Mouse (Mus musculus): ENCODE results near the gene Tysnd1. TPM values are rescaled to one million over a fixed set of nuclear protein-coding genes. Genes with fewer than 3 reads are reported as not detected.

Tysnd1 gene
- polyA plus RNA-seq, 1 experiment from 2014 or later, result 14.5 TPM

DNA sequence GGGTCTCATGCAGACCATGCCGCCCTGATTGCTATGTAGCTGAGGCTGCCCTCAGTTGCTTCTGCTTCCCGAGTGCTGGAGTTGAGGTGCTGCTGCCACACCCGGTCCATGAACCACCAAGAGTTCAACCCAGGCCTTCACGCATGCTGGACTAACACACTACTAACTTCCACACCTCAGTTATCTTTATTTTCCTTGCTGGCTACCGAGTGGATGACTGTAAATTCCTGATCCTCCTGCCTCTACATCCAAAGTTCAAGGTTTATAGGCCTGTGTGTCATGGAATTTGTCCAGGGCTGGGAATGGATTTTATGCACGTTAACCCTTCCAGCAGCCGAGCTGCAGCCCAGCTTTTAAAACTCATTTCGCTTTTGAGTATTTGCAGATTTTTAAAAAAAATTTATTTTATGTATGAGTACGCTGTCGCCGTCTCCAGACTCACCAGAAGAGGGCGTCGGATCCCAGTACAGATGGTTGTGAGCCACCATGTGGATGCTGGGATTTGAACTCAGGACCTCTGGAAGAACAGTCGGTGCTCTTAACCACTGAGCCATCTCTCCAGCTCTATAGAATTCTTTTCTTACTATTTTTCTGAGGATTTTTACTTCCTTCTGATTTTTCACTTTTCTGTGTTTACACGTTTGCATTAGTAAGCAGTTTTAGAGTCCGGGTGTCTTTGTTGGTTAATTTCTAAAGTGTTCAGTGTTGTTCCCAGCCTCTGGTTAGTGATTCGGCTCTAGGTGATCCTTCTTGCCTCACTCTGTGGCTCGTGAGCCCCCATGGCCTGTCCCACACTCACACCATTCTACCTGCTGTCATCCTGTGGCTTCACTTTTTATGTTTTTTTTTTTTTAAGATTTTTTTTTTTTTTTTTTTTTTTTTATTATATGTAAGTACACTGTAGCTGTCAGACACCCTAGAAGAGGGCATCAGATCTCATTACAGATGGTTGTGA, 38.1 kb upstream of the Tysnd1 start:
- whole genome bisulfite sequencing, result 84% methylated on average over 18 of the region's 18 CpGs
- ATAC-seq (ENCODE audit: insufficient read depth, low FRiP score), result no peak
- no peak overlapping the region for H3K4me2 ChIP-seq (ENCODE audit: low read depth, low read length)

DNA sequence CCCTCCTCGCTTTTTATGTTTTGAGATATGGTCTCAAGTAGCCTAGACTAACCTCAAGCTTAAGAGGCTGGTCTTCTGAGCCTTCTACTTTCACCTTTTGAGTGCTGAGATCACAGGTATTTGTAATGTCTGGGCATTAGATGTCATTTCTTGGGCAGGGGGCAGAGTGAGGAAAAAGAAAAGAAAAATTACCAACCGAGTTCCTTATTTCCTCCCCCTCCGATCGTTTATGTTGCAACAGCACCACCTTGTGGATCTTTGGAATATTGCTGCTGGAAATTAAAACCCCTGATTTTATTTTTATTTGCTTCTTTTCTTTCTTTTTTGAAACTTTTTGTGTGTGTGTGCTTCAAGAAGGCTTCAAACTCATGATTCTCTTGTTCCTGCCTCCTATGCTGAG, 37.3 kb upstream of the Tysnd1 start:
- no peaks in the 10 kb centered on the region for H3K4me1 ChIP-seq (ENCODE audit: control insufficient read depth, insufficient read depth, low read length)
- H3K9ac ChIP-seq (ENCODE audit: low read length), result no peak overlapping the region
- no peak for ATAC-seq (ENCODE audit: insufficient read depth, low FRiP score)
- H3K4me3 ChIP-seq (replicated peaks; ENCODE audit: low read length), result no peak overlapping the region
- H3K27me3 ChIP-seq (ENCODE audit: control insufficient read depth, insufficient read depth, low read length), result no peaks in the 10 kb centered on the region
- H3K9me3 ChIP-seq (replicated peaks; ENCODE audit: control insufficient read depth, low read length), result no peaks in the 10 kb centered on the region
- 24% methylated on average over 4 of the region's 4 CpGs for WGBS
- no peak overlapping the region for H3K4me2 ChIP-seq (ENCODE audit: low read depth, low read length)
- peaks cover 7% of the 10 kb centered on the region; the same call in 1 of the 2 replicates for H3K36me3 ChIP-seq (ENCODE audit: control insufficient read depth, insufficient read depth, low read length)
- no peak overlapping the region for H3K27ac ChIP-seq (ENCODE audit: low read length)

More for the DNA sequence above, 38.1 kb upstream of the Tysnd1 start:
- no peaks in the 10 kb centered on the region for H3K9me3 ChIP-seq (replicated peaks; ENCODE audit: control insufficient read depth, low read length)
- H3K27me3 ChIP-seq (ENCODE audit: control insufficient read depth, insufficient read depth, low read length), result no peaks in the 10 kb centered on the region
- H3K4me3 ChIP-seq (replicated peaks; ENCODE audit: low read length), result no peak overlapping the region
- no peak overlapping the region for H3K9ac ChIP-seq (ENCODE audit: low read length)
- no peaks in the 10 kb centered on the region for H3K4me1 ChIP-seq (ENCODE audit: control insufficient read depth, insufficient read depth, low read length)
- peaks cover 5% of the 10 kb centered on the region; the same call in 1 of the 2 replicates for H3K36me3 ChIP-seq (ENCODE audit: control insufficient read depth, insufficient read depth, low read length)
- no peak overlapping the region for H3K27ac ChIP-seq (ENCODE audit: low read length)

- no peaks in the 10 kb centered on the region for H3K9me3 ChIP-seq (replicated peaks; ENCODE audit: control insufficient read depth, low read length)
- H3K27ac ChIP-seq (ENCODE audit: low read length), result no peak overlapping the region
- ATAC-seq (ENCODE audit: insufficient read depth, low FRiP score), result no peak
Observed at GRCm38 (mm10) chr10:61661887-61662286, 33.4 kb upstream of the Tysnd1 start.

DNA sequence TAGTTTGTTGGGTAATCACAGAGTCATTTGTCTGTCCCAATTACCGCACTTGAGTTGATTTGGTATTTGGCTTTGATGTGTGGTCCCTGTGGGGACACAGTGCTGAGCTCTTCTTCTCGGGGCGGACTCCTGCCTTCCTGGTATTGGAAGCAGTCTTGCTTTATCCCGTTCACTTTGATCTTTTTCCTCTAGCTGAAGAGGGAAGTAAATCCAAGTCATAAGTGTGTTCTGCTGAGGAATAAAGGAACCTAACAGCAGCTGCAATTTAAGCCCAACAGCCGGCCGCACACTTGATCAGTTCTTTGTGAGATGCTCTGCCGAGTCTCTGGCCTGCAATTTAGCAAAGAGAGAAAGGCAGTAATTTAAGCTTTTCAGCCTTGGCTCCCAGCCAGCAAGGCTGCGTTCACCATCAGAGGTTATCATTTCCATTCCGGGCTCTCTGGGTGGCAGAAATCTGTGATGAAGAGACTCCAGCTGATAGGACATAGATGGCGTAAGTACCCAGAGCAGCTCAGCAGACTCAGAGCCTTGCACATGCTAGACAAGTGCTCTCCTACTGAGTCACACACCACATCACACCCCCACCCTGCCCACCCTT, 32.8 kb upstream of the Tysnd1 start:
- Histone ChIP-seq H3K9ac (ENCODE audit: low read length) (no peak overlapping the region), H3K27me3 (ENCODE audit: control insufficient read depth, insufficient read depth, low read length) (no peaks in the 10 kb centered on the region), H3K4me3 (replicated peaks; ENCODE audit: low read length) (no peak overlapping the region), H3K4me2 (ENCODE audit: low read depth, low read length) (no peak overlapping the region), H3K36me3 (ENCODE audit: control insufficient read depth, insufficient read depth, low read length) (peaks cover 10% of the 10 kb centered on the region), H3K4me1 (ENCODE audit: control insufficient read depth, insufficient read depth, low read length) (no peaks in the 10 kb centered on the region), H3K27ac (ENCODE audit: low read length) (no peak overlapping the region; the same call in 1 of the 2 replicates), H3K9me3 (replicated peaks; ENCODE audit: control insufficient read depth, low read length) (no peaks in the 10 kb centered on the region)
- WGBS, result 74% methylated on average over 10 of the region's 10 CpGs
- ATAC-seq (ENCODE audit: insufficient read depth, low FRiP score), result no peak

More at GRCm38 (mm10) chr10:61661887-61662286, 33.4 kb upstream of the Tysnd1 start:
- Histone ChIP-seq H3K27me3 (ENCODE audit: control insufficient read depth, insufficient read depth, low read length) (no peaks in the 10 kb centered on the region), H3K36me3 (ENCODE audit: control insufficient read depth, insufficient read depth, low read length) (peaks cover 8% of the 10 kb centered on the region), H3K4me3 (replicated peaks; ENCODE audit: low read length) (no peak overlapping the region), H3K9ac (ENCODE audit: low read length) (no peak overlapping the region), H3K4me2 (ENCODE audit: low read depth, low read length) (no peak overlapping the region), H3K4me1 (ENCODE audit: control insufficient read depth, insufficient read depth, low read length) (no peaks in the 10 kb centered on the region)
- 68% methylated on average over 8 of the region's 8 CpGs for WGBS

GRCm38 (mm10) chr10:61665111-61665510, 30.2 kb upstream of the Tysnd1 start:
- WGBS, result 93% methylated on average over 10 of the region's 10 CpGs
- H3K4me3 ChIP-seq (replicated peaks; ENCODE audit: low read length), result no peak overlapping the region
- H3K4me1 ChIP-seq (ENCODE audit: control insufficient read depth, insufficient read depth, low read length), result no peaks in the 10 kb centered on the region
- no peak overlapping the region for H3K4me2 ChIP-seq (ENCODE audit: low read depth, low read length)
- H3K9me3 ChIP-seq (replicated peaks; ENCODE audit: control insufficient read depth, low read length), result no peaks in the 10 kb centered on the region
- peaks cover 11% of the 10 kb centered on the region for H3K36me3 ChIP-seq (ENCODE audit: control insufficient read depth, insufficient read depth, low read length)
- no peak overlapping the region for H3K27ac ChIP-seq (ENCODE audit: low read length)
- no peaks in the 10 kb centered on the region for H3K27me3 ChIP-seq (ENCODE audit: control insufficient read depth, insufficient read depth, low read length)
- H3K9ac ChIP-seq (ENCODE audit: low read length), result no peak overlapping the region
- no peak for ATAC-seq (ENCODE audit: insufficient read depth, low FRiP score)

DNA sequence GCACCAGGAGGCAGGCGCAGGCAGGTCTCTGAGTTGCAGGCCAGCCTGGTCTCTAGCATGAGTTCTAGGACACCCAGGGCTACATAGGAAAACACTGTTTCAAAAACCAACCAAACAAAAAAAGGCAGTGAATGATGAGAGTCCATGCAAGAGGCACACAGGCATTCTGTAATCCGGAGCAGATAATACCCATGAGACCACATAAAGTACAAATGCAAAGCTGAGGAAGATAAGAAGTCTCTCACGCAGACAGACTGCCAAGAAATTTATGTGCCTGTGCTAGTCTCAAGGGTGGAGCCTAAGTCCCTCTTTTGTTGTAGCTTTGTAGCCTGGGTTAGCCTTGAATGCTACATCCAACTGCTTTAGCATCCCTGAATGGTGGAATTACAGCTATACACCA, 29.7 kb upstream of the Tysnd1 start:
- H3K27me3 ChIP-seq (ENCODE audit: control insufficient read depth, insufficient read depth, low read length), result no peaks in the 10 kb centered on the region
- no peak overlapping the region for H3K27ac ChIP-seq (ENCODE audit: low read length)
- no peaks in the 10 kb centered on the region for H3K4me1 ChIP-seq (ENCODE audit: control insufficient read depth, insufficient read depth, low read length)
- no peak overlapping the region for H3K4me3 ChIP-seq (replicated peaks; ENCODE audit: low read length)
- 84% methylated on average over 3 of the region's 3 CpGs for WGBS
- H3K9me3 ChIP-seq (replicated peaks; ENCODE audit: control insufficient read depth, low read length), result no peaks in the 10 kb centered on the region
- no peak overlapping the region for H3K9ac ChIP-seq (ENCODE audit: low read length)
- H3K4me2 ChIP-seq (ENCODE audit: low read depth, low read length), result no peak overlapping the region
- peaks cover 17% of the 10 kb centered on the region for H3K36me3 ChIP-seq (ENCODE audit: control insufficient read depth, insufficient read depth, low read length)
- ATAC-seq (ENCODE audit: insufficient read depth, low FRiP score), result no peak

GRCm38 (mm10) chr10:61669289-61669688, 26.0 kb upstream of the Tysnd1 start:
- Histone ChIP-seq H3K36me3 (ENCODE audit: control insufficient read depth, insufficient read depth, low read length) (peaks cover 13% of the 10 kb centered on the region), H3K9me3 (replicated peaks; ENCODE audit: control insufficient read depth, low read length) (no peaks in the 10 kb centered on the region), H3K9ac (ENCODE audit: low read length) (no peak overlapping the region), H3K4me1 (ENCODE audit: control insufficient read depth, insufficient read depth, low read length) (no peaks in the 10 kb centered on the region), H3K27ac (ENCODE audit: low read length) (no peak overlapping the region), H3K4me2 (ENCODE audit: low read depth, low read length) (no peak overlapping the region), H3K27me3 (ENCODE audit: control insufficient read depth, insufficient read depth, low read length) (no peaks in the 10 kb centered on the region), H3K4me3 (replicated peaks; ENCODE audit: low read length) (no peak overlapping the region)
- 83% methylated on average over 7 of the region's 7 CpGs for WGBS
- ATAC-seq (ENCODE audit: insufficient read depth, low FRiP score), result no peak

- H3K36me3 ChIP-seq (ENCODE audit: control insufficient read depth, insufficient read depth, low read length), result peaks cover 13% of the 10 kb centered on the region
Observed at GRCm38 (mm10) chr10:61669896-61670295, 25.4 kb upstream of the Tysnd1 start.

GRCm38 (mm10) chr10:61670758-61671157, 24.6 kb upstream of the Tysnd1 start:
- WGBS, result 95% methylated on average over 3 of the region's 3 CpGs
- Histone ChIP-seq H3K4me2 (ENCODE audit: low read depth, low read length) (no peak overlapping the region), H3K4me3 (replicated peaks; ENCODE audit: low read length) (no peak overlapping the region), H3K27ac (ENCODE audit: low read length) (no peak overlapping the region), H3K4me1 (ENCODE audit: control insufficient read depth, insufficient read depth, low read length) (no peaks in the 10 kb centered on the region), H3K36me3 (ENCODE audit: control insufficient read depth, insufficient read depth, low read length) (peaks cover 13% of the 10 kb centered on the region), H3K9ac (ENCODE audit: low read length) (no peak overlapping the region), H3K27me3 (ENCODE audit: control insufficient read depth, insufficient read depth, low read length) (no peaks in the 10 kb centered on the region), H3K9me3 (replicated peaks; ENCODE audit: control insufficient read depth, low read length) (no peaks in the 10 kb centered on the region)
- no peak for ATAC-seq (ENCODE audit: insufficient read depth, low FRiP score)

More at GRCm38 (mm10) chr10:61669896-61670295, 25.4 kb upstream of the Tysnd1 start:
- Histone ChIP-seq H3K4me3 (replicated peaks; ENCODE audit: low read length) (no peak overlapping the region), H3K9ac (ENCODE audit: low read length) (no peak overlapping the region), H3K27me3 (ENCODE audit: control insufficient read depth, insufficient read depth, low read length) (no peaks in the 10 kb centered on the region), H3K9me3 (replicated peaks; ENCODE audit: control insufficient read depth, low read length) (no peaks in the 10 kb centered on the region), H3K4me2 (ENCODE audit: low read depth, low read length) (no peak overlapping the region), H3K4me1 (ENCODE audit: control insufficient read depth, insufficient read depth, low read length) (no peaks in the 10 kb centered on the region), H3K27ac (ENCODE audit: low read length) (no peak overlapping the region; the same call in 1 of the 2 replicates)
- ATAC-seq (ENCODE audit: insufficient read depth, low FRiP score), result peak; percentile 78; the same call in 1 of the 2 replicates

Measured in stomach, embryonic 16.5 days (tissue).